Mouse (Mus musculus): Measurements from ENCODE around the gene Ccdc172. TPM values are rescaled to one million over a fixed set of nuclear protein-coding genes. Genes with fewer than 3 reads are reported as not detected.
A peak's percentile ranks its signal among the peaks of the same experiment; 100 is the strongest.

The Ccdc172 gene
- total RNA-seq (2021) = not detected
- long read RNA-seq, experiment 1 = 0 reads
- long read RNA-seq, experiment 2 = 0 reads

DNA sequence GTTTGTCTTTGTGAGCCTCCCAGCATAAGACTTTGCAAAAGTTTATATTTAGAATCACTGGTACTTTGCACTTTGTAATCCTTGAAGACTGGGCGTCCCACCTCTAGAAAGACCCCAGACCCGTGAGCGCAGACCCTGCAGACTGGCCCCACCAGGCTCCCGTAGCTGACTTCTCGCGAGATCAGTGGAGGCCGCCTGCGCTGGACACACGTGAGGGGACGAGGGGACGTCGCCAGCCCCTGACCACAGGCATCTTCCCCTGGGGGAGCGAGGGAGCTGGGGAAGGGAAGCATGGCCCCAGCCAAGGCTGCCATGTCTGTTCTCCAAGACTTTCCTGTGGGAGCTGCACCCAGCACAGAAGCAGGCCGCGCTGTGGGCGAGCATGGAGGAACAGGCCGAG is at the start of gene Ccdc172:
Gene Ccdc172 (plus strand): TSS at position 176 of the 400 bp plus-strand sequence.
- no peak for DNase-seq

GRCm38 (mm10) chr19:58463755-58464154 is 48.0 kb upstream of the Ccdc172 start:
- no peak for DNase-seq

- DNase-seq = no peak
Observed at GRCm38 (mm10) chr19:58468331-58468730, 43.5 kb upstream of the Ccdc172 start.

DNA sequence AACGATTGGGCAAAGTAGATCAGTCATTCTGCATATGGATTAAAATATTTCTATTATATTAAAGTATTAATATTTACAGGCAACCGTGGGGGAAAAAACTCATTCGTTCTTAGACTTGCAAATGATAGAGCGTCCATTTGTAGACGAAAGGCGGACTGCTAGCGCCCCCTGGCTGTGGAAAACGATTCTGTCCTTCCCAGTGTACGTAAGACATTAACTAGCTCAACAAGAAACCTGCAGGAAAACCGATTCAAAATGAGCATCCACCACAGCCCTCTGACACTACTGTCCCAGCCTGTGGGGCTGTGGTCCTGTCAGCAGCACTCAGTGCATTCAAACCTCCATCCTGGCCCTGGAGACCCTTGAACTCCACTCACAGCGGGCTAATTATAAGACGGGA is 42.4 kb upstream of the Ccdc172 start:
- DNase-seq = peak; percentile 84 to 87

DNA sequence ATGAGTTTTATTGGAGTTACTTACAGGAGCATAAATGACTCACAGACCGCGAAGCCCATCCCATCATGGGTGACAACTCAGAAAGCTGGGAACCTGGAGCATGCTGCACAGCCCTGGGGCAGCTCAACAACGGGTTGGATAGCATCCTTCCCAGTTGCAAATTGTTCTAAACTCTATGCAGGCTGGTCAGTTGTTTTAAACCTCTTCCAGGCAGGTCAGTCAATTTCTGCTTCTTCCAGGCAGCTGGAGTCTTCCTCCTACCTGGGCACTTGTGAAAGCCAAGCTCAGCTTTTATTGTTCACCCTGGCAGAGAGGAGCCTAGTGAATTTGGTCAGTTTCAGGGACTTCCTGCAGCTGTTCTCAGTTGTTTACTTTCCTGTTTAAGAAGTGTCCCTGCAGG is 37.5 kb upstream of the Ccdc172 start:
- DNase-seq = no peak

- no peak for DNase-seq
Observed at GRCm38 (mm10) chr19:58482373-58482977, 29.3 kb upstream of the Ccdc172 start.

DNA sequence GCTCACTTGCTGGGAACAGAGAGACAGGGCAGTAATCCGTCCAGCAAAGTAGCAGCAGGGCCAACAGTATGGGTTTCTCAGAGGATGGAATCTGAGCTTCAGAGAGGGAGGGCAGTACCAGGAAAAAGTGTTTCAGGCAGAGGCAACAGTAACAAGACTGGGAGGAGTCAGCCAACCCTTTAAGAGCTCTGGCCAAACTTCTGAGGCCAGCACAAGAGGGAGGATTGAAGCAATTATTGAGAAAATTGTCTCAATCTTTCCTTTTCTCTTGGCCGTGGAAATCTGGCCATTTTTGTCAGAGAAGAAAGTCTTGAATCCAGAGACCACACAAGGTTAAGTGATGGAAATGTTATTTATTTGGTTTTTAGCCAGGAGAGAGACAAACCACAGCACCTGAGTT is 25.1 kb upstream of the Ccdc172 start:
- DNase-seq = no peak

GRCm38 (mm10) chr19:58497106-58497505 is 14.7 kb upstream of the Ccdc172 start:
- DNase-seq = peak in 1 of 2 experiments; percentile 7

DNA sequence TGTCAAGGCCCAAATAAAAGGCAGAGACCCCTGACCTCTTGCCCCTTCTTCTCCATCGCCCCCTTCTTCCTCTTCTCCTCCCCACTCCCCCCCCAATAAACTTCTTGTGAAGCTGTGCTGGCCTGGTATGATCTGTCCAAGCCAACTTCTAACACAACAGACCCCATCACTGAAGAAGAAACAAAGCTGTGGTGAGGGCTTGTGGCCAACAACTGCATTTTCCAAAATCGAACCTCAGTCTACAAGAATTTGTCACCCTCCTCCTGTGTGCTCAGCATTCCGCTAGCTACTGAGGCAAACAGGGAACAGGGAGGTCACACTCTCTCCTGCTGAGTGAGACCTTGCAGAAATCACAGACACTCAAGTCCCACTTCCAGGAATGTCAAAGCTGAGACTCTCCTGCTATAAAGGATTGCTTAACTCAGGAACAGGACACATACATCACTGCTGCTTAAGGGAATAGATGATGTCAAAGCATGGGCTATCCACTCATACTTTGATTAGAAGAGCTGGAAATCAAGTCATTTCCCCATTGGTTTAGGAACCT is 12.3 kb upstream of the Ccdc172 start:
- DNase-seq = no peak

GRCm38 (mm10) chr19:58500049-58500448 is 11.7 kb upstream of the Ccdc172 start:
- DNase-seq = no peak

DNA sequence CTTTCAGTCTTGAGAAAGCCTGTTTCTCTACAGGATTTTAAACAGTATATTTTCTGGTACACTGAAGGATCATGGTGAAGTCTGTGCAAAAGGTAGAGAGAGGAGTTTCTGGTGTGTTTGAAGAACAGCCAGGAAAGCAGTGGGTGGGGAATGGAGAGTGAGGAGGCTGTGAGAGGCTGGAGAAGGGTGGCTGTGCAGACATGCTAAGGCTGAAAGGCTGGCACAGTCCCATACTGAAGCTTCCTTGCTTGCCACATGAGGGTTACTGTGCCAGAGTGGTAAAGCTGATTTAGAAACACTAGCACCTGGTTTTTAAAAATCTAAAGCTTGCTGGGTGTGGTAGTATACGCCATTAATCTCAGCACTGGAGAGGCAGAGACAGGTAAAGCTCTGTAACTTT is 9.9 kb downstream of the Ccdc172 start:
- DNase-seq = no peak

- DNase-seq = peak; percentile 47 to 65
Observed at GRCm38 (mm10) chr19:58523736-58524394, 12.1 kb downstream of the Ccdc172 start.

GRCm38 (mm10) chr19:58525457-58526239 is 13.9 kb downstream of the Ccdc172 start:
- DNase-seq = no peak

GRCm38 (mm10) chr19:58533077-58533476 is 21.3 kb downstream of the Ccdc172 start:
- no peak for DNase-seq

DNA sequence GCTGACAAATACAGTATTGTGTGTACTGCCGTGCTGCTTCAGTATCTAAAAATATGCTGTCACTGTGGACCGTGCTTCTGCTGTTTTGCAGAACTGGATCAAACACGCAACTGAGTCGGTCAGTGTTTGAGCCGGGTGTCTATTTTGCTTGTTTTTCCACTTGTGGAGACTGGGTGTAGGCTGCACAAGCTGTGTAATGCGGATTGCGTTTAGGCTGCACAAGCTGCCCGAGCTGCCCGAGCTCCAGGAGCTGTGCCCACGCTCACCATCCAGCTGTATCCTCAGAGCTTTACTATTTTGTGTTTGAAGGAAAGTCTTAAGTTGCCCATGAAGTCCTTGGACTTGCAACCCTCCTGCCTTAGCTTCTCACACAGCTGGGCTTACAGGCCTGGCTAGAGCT is 24.9 kb downstream of the Ccdc172 start:
- DNase-seq = no peak

DNA sequence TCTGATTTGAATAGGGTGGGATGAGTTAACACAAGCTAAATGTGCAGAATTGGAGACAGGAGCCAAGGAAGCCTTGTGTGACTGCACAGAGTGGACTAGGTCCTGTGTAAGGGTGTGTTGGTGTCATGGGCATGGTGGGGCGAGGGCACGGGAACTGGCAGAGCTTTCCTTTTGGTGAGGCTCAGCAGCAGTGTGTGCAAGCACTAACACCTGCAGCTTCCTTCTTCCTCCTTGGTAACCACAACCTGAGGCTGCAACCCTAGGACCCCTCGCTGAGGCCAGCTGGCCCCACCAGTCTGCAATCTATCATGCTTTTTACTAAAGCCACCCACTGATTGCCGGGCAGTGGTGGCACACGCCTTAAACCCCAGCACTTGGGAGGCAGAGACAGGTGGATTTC is 28.6 kb downstream of the Ccdc172 start:
- DNase-seq = no peak

- DNase-seq = no peak
Observed at GRCm38 (mm10) chr19:58548367-58548766, 36.6 kb downstream of the Ccdc172 start.

DNA sequence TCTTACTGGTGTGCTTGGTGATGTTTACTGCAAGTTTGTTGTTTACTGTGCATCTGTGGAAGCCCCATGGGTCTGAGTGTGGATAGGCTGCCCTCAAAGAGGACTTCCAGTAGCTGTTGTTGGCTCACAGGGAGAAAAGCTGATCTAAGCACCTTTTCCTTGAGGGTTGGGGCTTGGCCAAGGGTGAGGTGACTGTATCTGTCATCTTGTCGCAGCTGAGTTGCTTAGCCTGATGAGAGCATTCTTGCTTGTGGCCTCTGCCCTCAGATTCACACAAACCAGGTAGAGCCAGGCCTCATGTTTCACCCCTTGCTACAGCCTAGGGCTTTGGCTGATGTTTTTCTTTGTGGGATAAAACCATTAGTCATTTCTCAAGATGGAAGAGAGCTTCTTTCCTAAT is 38.7 kb downstream of the Ccdc172 start:
- no peak for DNase-seq

- DNase-seq = no peak
Observed at GRCm38 (mm10) chr19:58550916-58551315, 39.1 kb downstream of the Ccdc172 start.

DNA sequence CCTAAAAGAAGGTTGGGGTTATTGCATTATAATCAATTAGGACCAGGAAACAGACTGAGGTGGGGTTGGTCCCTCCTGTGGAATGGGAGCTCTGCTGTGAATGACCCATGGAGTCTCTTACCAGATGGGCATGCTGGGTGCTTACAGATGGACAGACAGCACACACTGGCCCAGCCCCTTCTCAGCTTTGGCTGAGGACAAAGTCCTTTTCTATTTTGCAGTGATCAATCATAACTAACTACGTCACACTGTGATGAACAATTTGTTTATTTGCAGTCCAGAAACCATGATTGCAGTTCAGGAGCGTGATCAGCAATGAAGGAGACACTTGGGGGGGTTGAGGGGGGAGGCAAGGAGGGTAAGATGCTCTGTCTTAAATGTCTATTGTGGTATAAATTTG is 43.2 kb downstream of the Ccdc172 start:
- no peak for DNase-seq

GRCm38 (mm10) chr19:58558352-58558751 is 46.6 kb downstream of the Ccdc172 start:
- DNase-seq = peak in 1 of 2 experiments; percentile 29

GRCm38 (mm10) chr19:58562301-58562815 is 50.6 kb downstream of the Ccdc172 start:
- DNase-seq = no peak

DNA sequence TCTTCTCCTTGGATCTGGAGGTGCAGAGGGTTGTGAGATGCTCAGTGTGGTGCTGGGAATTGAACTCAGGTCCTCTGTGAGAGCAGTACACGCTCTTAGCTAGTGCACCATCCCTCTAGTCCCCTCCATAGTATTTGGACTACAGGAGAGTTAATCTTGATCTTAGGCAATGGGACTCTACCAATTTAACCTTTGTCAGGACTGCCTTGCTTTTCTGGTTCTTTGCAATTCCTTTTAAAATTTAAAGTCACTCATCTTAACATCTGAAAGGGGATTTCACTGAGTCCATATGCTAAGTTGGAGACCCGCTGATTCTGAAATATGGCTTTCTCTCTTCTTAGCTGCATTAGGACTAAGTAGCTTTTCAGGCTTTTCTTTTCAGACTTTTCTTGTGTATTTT is 59.8 kb downstream of the Ccdc172 start:
- DNase-seq = no peak
